Mouse (Mus musculus): ENCODE measurements at regions not wholly inside any gene's neighbourhood (a gene's known extent, or its start where the extent isn't known, plus 50 kb on each side); places are given as distances from the start of the nearest gene placed in this dataset.

DNA sequence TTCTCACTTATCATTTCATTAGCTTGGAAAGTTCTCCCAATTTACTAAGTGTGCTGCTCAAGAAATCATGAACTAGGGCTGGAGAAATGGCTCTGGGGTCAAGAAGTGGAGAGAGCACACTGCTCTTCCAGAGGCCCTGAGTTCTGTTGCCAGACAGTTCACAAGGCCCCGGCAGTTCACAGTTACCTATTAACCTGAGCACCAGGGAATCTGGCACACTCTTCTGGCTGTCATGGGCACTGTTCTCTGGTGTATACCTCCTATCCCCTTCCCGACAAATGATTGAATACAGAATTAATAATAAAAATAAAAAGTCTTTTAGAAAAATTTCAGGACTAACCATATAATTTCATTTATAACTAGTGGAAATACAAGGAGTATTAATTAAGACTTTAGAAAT lies 125.1 kb upstream of the Ednrb start:
- no peak overlapping the region for H3K4me2 ChIP-seq (ENCODE audit: insufficient read depth, low read depth, poor library complexity, severe bottlenecking)
- no peak overlapping the region for H3K9ac ChIP-seq (ENCODE audit: insufficient read depth, low read depth)
- dilution Hi-C loops (cut with MboI; ENCODE audit: extremely low pct_ligation_motif_present, extremely low pct_unique_long_range_greater_than_20kb, low sequenced_read_pairs), result loop anchor here (25.0 kb wide), 1 partner anchor 407 kb away; no protein-coding TSS in a partner anchor
- H3K36me3 ChIP-seq (replicated peaks in 1 of 2; ENCODE audit: control insufficient read depth in 1 of 2, insufficient read depth in 1 of 2, low read length in 1 of 2), result no peaks in the 10 kb centered on the region
- no peaks in the 10 kb centered on the region for H3K79me2 ChIP-seq (replicated peaks; ENCODE audit: control insufficient read depth, extremely low read depth, insufficient read depth, poor library complexity, severe bottlenecking)
- in situ Hi-C loops (cut with MboI; ENCODE audit: low pct_ligation_motif_present, low pct_unique_long_range_greater_than_20kb, low sequenced_read_pairs), result no loop called here
- TF ChIP-seq CHD1 (IDR thresholded peaks at IDR 0.05; ENCODE audit: low read depth, low read length), result no peak
- no peak for TF ChIP-seq BHLHE40 (IDR thresholded peaks at IDR 0.05; ENCODE audit: low read depth, low read length)
- no peak for TF ChIP-seq EP300 (IDR thresholded peaks at IDR 0.05; ENCODE audit: low read length)
- H3K9me3 ChIP-seq (replicated peaks; ENCODE audit: low read length), result peaks cover 2% of the 10 kb centered on the region
- no peak for DNase-seq (ENCODE audit: extremely low read depth)
- no peaks in the 10 kb centered on the region for H3K27me3 ChIP-seq (replicated peaks)
- H3K4me3 ChIP-seq (replicated peaks in 1 of 3; ENCODE audit: low read depth in 2 of 3, low read length in 2 of 3, poor library complexity in 1 of 3), result no peak overlapping the region
- no peak overlapping the region for H3K27ac ChIP-seq (ENCODE audit: insufficient read depth, low read depth)
- H3K4me1 ChIP-seq (ENCODE audit: control insufficient read depth in 1 of 2, insufficient read depth in 2 of 2), result no peaks in the 10 kb centered on the region

- DNase-seq (ENCODE audit: extremely low read depth), result no peak
- no peaks in the 10 kb centered on the region for H3K4me1 ChIP-seq (ENCODE audit: control insufficient read depth in 1 of 2, insufficient read depth in 2 of 2)
- no peak overlapping the region for H3K4me3 ChIP-seq (replicated peaks in 1 of 3; ENCODE audit: low read depth in 2 of 3, low read length in 2 of 3, poor library complexity in 1 of 3)
- no peak overlapping the region for H3K27ac ChIP-seq (ENCODE audit: insufficient read depth, low read depth)
- TF ChIP-seq POLR2A (IDR thresholded peaks at IDR 0.05; ENCODE audit: low read depth, low read length), result no peak
- no peak for TF ChIP-seq RCOR1 (conservative IDR thresholded peaks at IDR 0.05; ENCODE audit: low read depth, low read length)
- no peak for TF ChIP-seq MXI1 (IDR thresholded peaks at IDR 0.05; ENCODE audit: low read depth, low read length)
- no peak for TF ChIP-seq MAFK (IDR thresholded peaks at IDR 0.05; ENCODE audit: insufficient replicate concordance, low read length)
- no peak for TF ChIP-seq CTCF (conservative IDR thresholded peaks at IDR 0.05 in 1 of 2, IDR thresholded peaks at IDR 0.05 in 1 of 2; ENCODE audit: low read depth in 2 of 2, low read length in 2 of 2)
- no peak for TF ChIP-seq SIN3A (IDR thresholded peaks at IDR 0.05; ENCODE audit: low read length)
- no peak for TF ChIP-seq TBP (conservative IDR thresholded peaks at IDR 0.05; ENCODE audit: low read depth, low read length)
- no peak for TF ChIP-seq ETS1 (conservative IDR thresholded peaks at IDR 0.05; ENCODE audit: low read depth, low read length)
- no peak for TF ChIP-seq ZNF384 (IDR thresholded peaks at IDR 0.05; ENCODE audit: low read depth, low read length)
- no peak for TF ChIP-seq JUN (IDR thresholded peaks at IDR 0.05; ENCODE audit: insufficient read depth, low read depth, low read length)
- TF ChIP-seq KAT2A (IDR thresholded peaks at IDR 0.05; ENCODE audit: insufficient replicate concordance, low read length), result no peak
- no peaks in the 10 kb centered on the region for H3K27me3 ChIP-seq (replicated peaks)
- no peaks in the 10 kb centered on the region for H3K79me2 ChIP-seq (replicated peaks; ENCODE audit: control insufficient read depth, extremely low read depth, insufficient read depth, poor library complexity, severe bottlenecking)
- no peaks in the 10 kb centered on the region for H3K36me3 ChIP-seq (replicated peaks in 1 of 2; ENCODE audit: control insufficient read depth in 1 of 2, insufficient read depth in 1 of 2, low read length in 1 of 2)
- dilution Hi-C loops (cut with MboI; ENCODE audit: extremely low pct_ligation_motif_present, extremely low pct_unique_long_range_greater_than_20kb, low sequenced_read_pairs) (loop anchor here (25.0 kb wide), 1 partner anchor 404 kb away; no protein-coding TSS in a partner anchor), in situ Hi-C loops (cut with MboI; ENCODE audit: low pct_ligation_motif_present, low pct_unique_long_range_greater_than_20kb, low sequenced_read_pairs) (no loop called here)
- no peak overlapping the region for H3K9ac ChIP-seq (ENCODE audit: insufficient read depth, low read depth)
- no peak overlapping the region for H3K4me2 ChIP-seq (ENCODE audit: insufficient read depth, low read depth, poor library complexity, severe bottlenecking)
- peaks cover under 1% of the 10 kb centered on the region for H3K9me3 ChIP-seq (replicated peaks; ENCODE audit: low read length)
Measured at GRCm38 (mm10) chr14:103966293-103966692, 122.1 kb upstream of the Ednrb start.

DNA sequence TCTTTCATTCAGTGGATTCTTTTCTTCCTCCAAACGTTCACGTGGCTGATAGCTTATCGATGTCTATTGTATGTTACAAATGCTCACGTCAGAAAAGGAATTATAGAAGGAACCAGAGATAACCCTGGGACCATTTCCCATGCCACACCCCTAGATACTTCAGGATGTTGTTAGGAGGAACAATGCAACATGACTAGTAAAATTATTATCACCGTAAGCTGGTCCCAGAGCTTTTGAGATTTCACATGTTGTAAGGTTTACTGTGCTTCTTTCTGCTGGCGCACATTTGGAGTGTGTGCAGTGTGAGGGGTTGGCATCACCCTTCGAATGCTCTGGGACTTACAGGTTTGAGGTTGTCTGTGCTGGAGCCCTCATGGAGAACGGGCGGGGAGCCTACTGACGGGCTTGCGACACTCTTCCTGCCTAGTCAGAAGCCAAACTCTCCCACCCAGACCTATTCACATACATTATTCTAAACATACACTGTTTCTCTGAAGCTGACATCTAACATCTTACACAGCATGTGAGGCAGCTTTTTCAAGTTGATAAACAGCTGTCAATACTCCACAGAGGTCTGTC lies 118.2 kb upstream of the Ednrb start:
- H3K27ac ChIP-seq (ENCODE audit: insufficient read depth, low read depth), result no peak overlapping the region
- no peaks in the 10 kb centered on the region for H3K36me3 ChIP-seq (replicated peaks in 1 of 2; ENCODE audit: control insufficient read depth in 1 of 2, insufficient read depth in 1 of 2, low read length in 1 of 2)
- no peaks in the 10 kb centered on the region for H3K27me3 ChIP-seq (replicated peaks)
- no peaks in the 10 kb centered on the region for H3K79me2 ChIP-seq (replicated peaks; ENCODE audit: control insufficient read depth, extremely low read depth, insufficient read depth, poor library complexity, severe bottlenecking)
- H3K4me2 ChIP-seq (ENCODE audit: insufficient read depth, low read depth, poor library complexity, severe bottlenecking), result no peak overlapping the region
- no peak for DNase-seq (ENCODE audit: extremely low read depth)
- in situ Hi-C loops (cut with MboI; ENCODE audit: low pct_ligation_motif_present, low pct_unique_long_range_greater_than_20kb, low sequenced_read_pairs), result no loop called here
- H3K9me3 ChIP-seq (replicated peaks; ENCODE audit: low read length), result no peaks in the 10 kb centered on the region
- TF ChIP-seq RAD21 (IDR thresholded peaks at IDR 0.05; ENCODE audit: low read depth, low read length) (no peak), MYC (IDR thresholded peaks at IDR 0.05; ENCODE audit: low read depth, low read length) (no peak), USF2 (conservative IDR thresholded peaks at IDR 0.05; ENCODE audit: low read depth, low read length) (no peak), MXI1 (IDR thresholded peaks at IDR 0.05; ENCODE audit: low read depth, low read length) (no peak), CHD1 (IDR thresholded peaks at IDR 0.05; ENCODE audit: low read depth, low read length) (no peak), IRF4 (IDR thresholded peaks at IDR 0.05; ENCODE audit: low read depth, low read length) (no peak), RCOR1 (conservative IDR thresholded peaks at IDR 0.05; ENCODE audit: low read depth, low read length) (no peak), POLR2AphosphoS2 (IDR thresholded peaks at IDR 0.05; ENCODE audit: low read depth, low read length) (no peak)
- no peak overlapping the region for H3K4me3 ChIP-seq (replicated peaks in 1 of 3; ENCODE audit: low read depth in 2 of 3, low read length in 2 of 3, poor library complexity in 1 of 3)
- dilution Hi-C loops (cut with MboI; ENCODE audit: extremely low pct_ligation_motif_present, extremely low pct_unique_long_range_greater_than_20kb, low sequenced_read_pairs), result loop anchor here (25.0 kb wide), 1 partner anchor 400 kb away; no protein-coding TSS in a partner anchor
- no peaks in the 10 kb centered on the region for H3K4me1 ChIP-seq (ENCODE audit: control insufficient read depth in 1 of 2, insufficient read depth in 2 of 2)
- no peak overlapping the region for H3K9ac ChIP-seq (ENCODE audit: insufficient read depth, low read depth)

Measured in CH12.LX (cell line).